In genomic region chr12:71048117-71048516, GRCm38 (mm10) we compare ENCODE assay signal across 8 mouse cellular contexts. TPM values are rescaled to one million over a fixed set of nuclear protein-coding genes. Genes with fewer than 3 reads are reported as not detected.
DNase-seq lines count a peak whose midpoint lies in the region; ATAC-seq and TF ChIP-seq lines count a peak whose summit lies in the region.

No protein-coding gene starts in this region.

- DNase-seq in Muller cell, postnatal 12 days (ENCODE audit: inconsistent ontology term): peak; percentile 92
- DNase-seq in cerebellum, postnatal 10 days: peak; percentile 99 to 100
- peak; percentile 97 to 99 for DNase-seq in frontal cortex, postnatal 36 days (ENCODE audit: low spot score in 2 of 2)
- peak; percentile 99 for DNase-seq in hindbrain, embryonic 14.5 days (ENCODE audit: low spot score)
- peak; percentile 97 to 99 for DNase-seq in layer of hippocampus, postnatal 14 days (ENCODE audit: low spot score in 2 of 2)
- DNase-seq in lung, postnatal 0 days (ENCODE audit: low spot score): peak; percentile 97
- peak; percentile 73 for DNase-seq in ovary, postnatal 10 days (ENCODE audit: low spot score)
- DNase-seq in thymus, postnatal 0 days (ENCODE audit: low spot score): peak; percentile 96

- H3K27ac ChIP-seq in hindbrain, embryonic 14.5 days: peak overlapping the region; percentile 94
- H3K27ac ChIP-seq in lung, postnatal 0 days (ENCODE audit: low read length): peak overlapping the region; percentile 33

- H3K4me2 ChIP-seq in hindbrain, embryonic 14.5 days (replicated peaks): peak overlapping the region; percentile 73
- H3K4me2 ChIP-seq in lung, postnatal 0 days (replicated peaks; ENCODE audit: low read depth, low read length): peak overlapping the region; percentile 40

- H3K9ac ChIP-seq in hindbrain, embryonic 14.5 days: peak overlapping the region; percentile 63
- H3K9ac ChIP-seq in lung, postnatal 0 days (replicated peaks; ENCODE audit: low read depth): no peak overlapping the region

- peaks cover 30% of the 10 kb centered on the region for H3K36me3 ChIP-seq in hindbrain, embryonic 14.5 days (replicated peaks; ENCODE audit: control insufficient read depth, insufficient read depth)
- H3K36me3 ChIP-seq in lung, postnatal 0 days (ENCODE audit: insufficient read depth, low read length): peaks cover 25% of the 10 kb centered on the region

- 6% methylated on average over 7 of the region's 7 CpGs for WGBS in hindbrain, embryonic 14.5 days
- WGBS in lung, postnatal 0 days: 4% methylated on average over 7 of the region's 7 CpGs

- peak; percentile 91 for ATAC-seq in hindbrain, embryonic 14.5 days (ENCODE audit: low FRiP score)
- peak; percentile 91 for ATAC-seq in lung, postnatal 0 days

- H3K4me3 ChIP-seq in hindbrain, embryonic 14.5 days (replicated peaks; ENCODE audit: low read length): peak overlapping the region; percentile 40
- H3K4me3 ChIP-seq in lung, postnatal 0 days (ENCODE audit: low read depth, low read length): 0 out of 2 replicates have a peak overlapping the region, but pooled peaks have one; percentile 12

- no peak for TF ChIP-seq EP300 in lung, postnatal 0 days (IDR thresholded peaks at IDR 0.05)

- H3K4me1 ChIP-seq in hindbrain, embryonic 14.5 days (replicated peaks; ENCODE audit: control insufficient read depth, insufficient read depth, low read length): peaks cover 8% of the 10 kb centered on the region
- no peaks in the 10 kb centered on the region for H3K4me1 ChIP-seq in lung, postnatal 0 days (ENCODE audit: insufficient read depth, low read depth, low read length)

- TF ChIP-seq CTCF in lung, postnatal 0 days (IDR thresholded peaks at IDR 0.05): no peak

- no peaks in the 10 kb centered on the region for H3K9me3 ChIP-seq in hindbrain, embryonic 14.5 days (ENCODE audit: control insufficient read depth, low read length)
- H3K9me3 ChIP-seq in lung, postnatal 0 days (ENCODE audit: low read length): no peaks in the 10 kb centered on the region

- H3K27me3 ChIP-seq in hindbrain, embryonic 14.5 days (ENCODE audit: control insufficient read depth, insufficient read depth, low read length): no peaks in the 10 kb centered on the region
- no peaks in the 10 kb centered on the region for H3K27me3 ChIP-seq in lung, postnatal 0 days (replicated peaks; ENCODE audit: insufficient read depth, low read length)

RNA-seq across cellular contexts. Expression of gene Arid4a, which starts 32.3 kb away (rescaled TPM):
- 36.9 and 39.1 TPM in 2 replicates for polyA plus RNA-seq in hindbrain, embryonic 14.5 days (2014; fragmentation: Nextera tagmentation; extraction: Ambion mirVana)
- total RNA-seq in layer of hippocampus, postnatal 14 days (2021): 10 to 100 TPM; 32.6 to 35.8 TPM
- polyA plus RNA-seq in lung, postnatal 0 days (2015; fragmentation: Nextera tagmentation; extraction: Ambion mirVana): 42.9 and 45.1 TPM in 2 replicates
- polyA plus RNA-seq in thymus, postnatal 0 days (2015; fragmentation: Nextera tagmentation; extraction: Ambion mirVana): 60.0 and 71.5 TPM in 2 replicates

Comparison
In these comparisons a context has a peak if more than half of its experiments do, and no peak if none do; other contexts are left out.
1. Peak in every context shown above with its lines: DNase-seq, ATAC-seq, H3K4me3 ChIP-seq and H3K27ac ChIP-seq.